Mouse (Mus musculus) hindbrain, embryonic 11.5 days (tissue): ENCODE data around the gene Trim8. TPM values are rescaled to one million over a fixed set of nuclear protein-coding genes. Genes with fewer than 3 reads are reported as not detected.
A peak's percentile ranks its signal among the peaks of the same experiment; 100 is the strongest.

Experiments used
- ATAC-seq: fragments of 200-750 bp; cut with Nextera tagmentation; 2 replicates; pipeline ENCODE4 v1.8.0; 2017; ENCODE audit warnings: mild to moderate bottlenecking, moderate TSS enrichment, moderate library complexity; ENCODE audit not compliant: low FRiP score
- DNase-seq: peaks from one replicate; pipeline ENCODE4 v3.0.0-alpha.2; 2015; ENCODE audit warnings: low spot score
- H3K27ac ChIP-seq: fragments of 300-500 bp; sonication (generic); 2 replicates; pipeline ENCODE4 v1.5.1; 2014; ENCODE audit warnings: mild to moderate bottlenecking, low read depth, low read length
- H3K27me3 ChIP-seq: fragments of 300-500 bp; sonication (generic); 2 replicates; pipeline ENCODE4 v1.6.1; 2014; ENCODE audit warnings: mild to moderate bottlenecking, low read length, moderate library complexity, mixed read lengths; ENCODE audit not compliant: control insufficient read depth, insufficient read depth
- H3K36me3 ChIP-seq: fragments of 300-500 bp; sonication (generic); 2 replicates; pipeline ENCODE4 v1.6.1; 2014; ENCODE audit warnings: mild to moderate bottlenecking, low read length, moderate library complexity, mixed read lengths; ENCODE audit not compliant: control insufficient read depth, insufficient read depth
- H3K4me1 ChIP-seq: fragments of 300-500 bp; sonication (generic); replicated peaks from 2 replicates; pipeline ENCODE4 v1.6.1; 2014; ENCODE audit warnings: low read length, mixed read lengths; ENCODE audit not compliant: control insufficient read depth, insufficient read depth
- H3K4me2 ChIP-seq: fragments of 300-500 bp; sonication (generic); replicated peaks from 2 replicates; pipeline ENCODE4 v1.6.1; 2014; ENCODE audit warnings: mild to moderate bottlenecking, low read depth, low read length
- H3K4me3 ChIP-seq: fragments of 300-500 bp; sonication (generic); 2 replicates; pipeline ENCODE4 v1.5.1; 2014; ENCODE audit warnings: low read depth, low read length
- H3K9ac ChIP-seq: fragments of 300-500 bp; sonication (generic); 2 replicates; pipeline ENCODE4 v1.6.1; 2014; ENCODE audit warnings: low read depth, low read length
- H3K9me3 ChIP-seq: fragments of 300-500 bp; sonication (generic); 2 replicates; pipeline ENCODE4 v1.6.1; 2016; ENCODE audit warnings: low read length; ENCODE audit not compliant: control insufficient read depth
- WGBS: fragments of 180-500 bp; shearing (Covaris S2); extraction: QIAGEN DNeasy Blood & Tissue Kit; methylation state at CpG from one replicate; pipeline ENCODE4 v1.1.7; 2014; 5-methylcytosine and 5-hydroxymethylcytosine counted together
- polyA plus RNA-seq: library from polyadenylated mRNA; unstranded; fragments of >200 nt; fragmentation: Nextera tagmentation; extraction: Ambion mirVana; gene quantifications from 2 replicates; pipeline ENCODE4 v1.2.1, GENCODE M21; 2014

The Trim8 gene
- polyA plus RNA-seq, 1 experiment from 2014 or later, result 30.6 TPM

- no peak for DNase-seq
- Histone ChIP-seq H3K27ac (no peak overlapping the region), H3K4me1 (peaks cover 4% of the 10 kb centered on the region; the same call in 1 of the 2 replicates), H3K4me2 (no peak overlapping the region), H3K4me3 (no peak overlapping the region), H3K36me3 (0 out of 2 replicates have a peak, but pooled peaks cover 2% of the 10 kb centered on the region), H3K9ac (no peak overlapping the region), H3K9me3 (no peaks in the 10 kb centered on the region), H3K27me3 (no peaks in the 10 kb centered on the region)
- no peak for ATAC-seq
- 83% methylated on average over 15 of the region's 15 CpGs for WGBS
Measured at GRCm38 (mm10) chr19:46483701-46484328, 17.7 kb upstream of the Trim8 start.

GRCm38 (mm10) chr19:46484518-46484917, 17.0 kb upstream of the Trim8 start:
- Histone ChIP-seq H3K36me3 (0 out of 2 replicates have a peak, but pooled peaks cover 2% of the 10 kb centered on the region), H3K4me2 (no peak overlapping the region), H3K9me3 (no peaks in the 10 kb centered on the region), H3K27ac (no peak overlapping the region), H3K4me3 (no peak overlapping the region), H3K4me1 (peaks cover 4% of the 10 kb centered on the region; the same call in 1 of the 2 replicates), H3K9ac (no peak overlapping the region), H3K27me3 (no peaks in the 10 kb centered on the region)
- 88% methylated on average over 5 of the region's 5 CpGs for WGBS
- ATAC-seq (no peak), DNase-seq (no peak)

- Histone ChIP-seq H3K4me3 (no peak overlapping the region), H3K36me3 (0 out of 2 replicates have a peak, but pooled peaks cover 2% of the 10 kb centered on the region), H3K27me3 (no peaks in the 10 kb centered on the region), H3K4me1 (peaks cover 8% of the 10 kb centered on the region; the same call in 1 of the 2 replicates), H3K9me3 (no peaks in the 10 kb centered on the region), H3K27ac (no peak overlapping the region), H3K9ac (no peak overlapping the region), H3K4me2 (no peak overlapping the region)
- DNase-seq (no peak), ATAC-seq (no peak)
- WGBS, result 70% methylated on average over 9 of the region's 9 CpGs
Measured at GRCm38 (mm10) chr19:46485847-46486246, 15.7 kb upstream of the Trim8 start.

DNA sequence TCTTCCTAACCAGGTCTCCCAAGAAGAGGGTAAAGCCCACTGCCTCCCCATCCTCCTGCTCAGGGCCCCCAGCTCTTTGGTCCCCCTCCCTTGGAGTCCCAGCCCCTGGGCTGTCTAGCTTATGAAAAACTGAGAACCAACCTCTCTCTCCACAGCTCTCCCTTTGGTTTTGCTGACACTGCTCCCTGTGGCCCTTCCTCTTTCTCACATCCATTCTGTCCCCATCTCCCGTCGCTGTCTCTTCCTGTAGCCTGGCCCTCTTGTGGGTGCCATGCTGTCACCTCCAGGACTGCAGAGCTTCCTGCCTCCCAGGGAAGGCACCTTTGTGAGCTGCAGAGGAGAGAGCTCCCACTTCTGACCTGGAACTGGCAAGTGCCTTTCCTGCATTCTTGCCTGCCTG, 14.8 kb upstream of the Trim8 start:
- Histone ChIP-seq H3K4me1 (peaks cover 4% of the 10 kb centered on the region; the same call in 1 of the 2 replicates), H3K27ac (no peak overlapping the region), H3K4me2 (no peak overlapping the region), H3K4me3 (no peak overlapping the region), H3K9ac (no peak overlapping the region), H3K9me3 (no peaks in the 10 kb centered on the region), H3K27me3 (no peaks in the 10 kb centered on the region), H3K36me3 (0 out of 2 replicates have a peak, but pooled peaks cover 2% of the 10 kb centered on the region)
- DNase-seq (no peak), ATAC-seq (no peak)
- 67% methylated on average over 2 of the region's 2 CpGs for WGBS

DNA sequence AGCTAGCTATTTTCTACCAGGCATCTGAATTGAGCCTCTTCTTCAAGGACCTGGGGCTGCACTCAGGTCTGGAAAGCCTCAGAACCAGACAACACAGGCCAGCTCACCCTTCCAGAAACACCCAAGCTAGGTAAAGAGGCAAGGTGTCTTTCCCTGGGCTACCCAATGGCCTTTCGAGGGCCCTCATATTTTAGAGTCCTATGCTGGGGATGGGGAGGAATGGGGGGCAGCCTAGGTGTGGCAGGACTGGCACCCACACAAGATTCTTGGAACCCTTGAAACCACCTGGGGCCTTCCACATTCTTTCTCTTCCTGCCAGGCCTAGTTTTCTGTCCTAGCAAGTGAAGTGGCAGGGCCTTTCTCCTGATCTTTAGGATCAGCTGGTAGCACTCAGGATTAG, 12.1 kb upstream of the Trim8 start:
- 94% methylated on average over 1 of the region's 1 CpGs for WGBS
- Histone ChIP-seq H3K27me3 (no peaks in the 10 kb centered on the region), H3K9me3 (no peaks in the 10 kb centered on the region), H3K27ac (no peak overlapping the region), H3K36me3 (0 out of 2 replicates have a peak, but pooled peaks cover 2% of the 10 kb centered on the region), H3K4me2 (no peak overlapping the region), H3K9ac (no peak overlapping the region), H3K4me1 (peaks cover 4% of the 10 kb centered on the region; the same call in 1 of the 2 replicates), H3K4me3 (no peak overlapping the region)
- ATAC-seq (no peak), DNase-seq (no peak)

DNA sequence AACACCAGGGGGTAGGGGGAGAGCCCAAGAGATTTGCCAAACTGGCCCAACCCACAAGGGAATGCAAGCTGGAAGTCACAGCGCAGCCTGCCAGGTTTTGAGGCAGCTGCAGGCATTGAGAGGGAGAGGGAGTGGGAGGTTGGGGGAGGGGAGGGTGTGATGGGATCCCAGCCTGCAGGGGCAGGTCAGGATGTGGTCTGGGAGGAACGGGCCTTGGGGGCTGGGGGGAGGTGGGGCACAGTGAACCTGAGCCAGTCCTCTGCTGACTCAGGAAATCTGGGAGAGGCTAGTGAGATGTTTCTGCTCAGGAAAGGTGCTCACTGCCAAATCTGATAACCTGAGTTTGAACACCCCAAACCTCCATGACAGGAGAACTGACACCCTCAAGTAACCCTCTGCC, 10.9 kb upstream of the Trim8 start:
- DNase-seq (no peak), ATAC-seq (peak; percentile 6; the same call in 1 of the 2 replicates)
- Histone ChIP-seq H3K4me1 (peaks cover 4% of the 10 kb centered on the region; the same call in 1 of the 2 replicates), H3K4me2 (no peak overlapping the region), H3K36me3 (no peaks in the 10 kb centered on the region), H3K4me3 (no peak overlapping the region), H3K27ac (no peak overlapping the region), H3K27me3 (no peaks in the 10 kb centered on the region), H3K9me3 (no peaks in the 10 kb centered on the region), H3K9ac (no peak overlapping the region)
- WGBS, result 5% methylated on average over 2 of the region's 2 CpGs

- Histone ChIP-seq H3K9me3 (no peaks in the 10 kb centered on the region), H3K4me1 (peaks cover 4% of the 10 kb centered on the region; the same call in 1 of the 2 replicates), H3K4me3 (no peak overlapping the region), H3K27me3 (no peaks in the 10 kb centered on the region), H3K27ac (no peak overlapping the region), H3K36me3 (no peaks in the 10 kb centered on the region), H3K9ac (no peak overlapping the region), H3K4me2 (no peak overlapping the region)
- DNase-seq (no peak), ATAC-seq (no peak)
- WGBS, result 88% methylated on average over 8 of the region's 8 CpGs
Measured at GRCm38 (mm10) chr19:46495136-46495535, 6.4 kb upstream of the Trim8 start.

DNA sequence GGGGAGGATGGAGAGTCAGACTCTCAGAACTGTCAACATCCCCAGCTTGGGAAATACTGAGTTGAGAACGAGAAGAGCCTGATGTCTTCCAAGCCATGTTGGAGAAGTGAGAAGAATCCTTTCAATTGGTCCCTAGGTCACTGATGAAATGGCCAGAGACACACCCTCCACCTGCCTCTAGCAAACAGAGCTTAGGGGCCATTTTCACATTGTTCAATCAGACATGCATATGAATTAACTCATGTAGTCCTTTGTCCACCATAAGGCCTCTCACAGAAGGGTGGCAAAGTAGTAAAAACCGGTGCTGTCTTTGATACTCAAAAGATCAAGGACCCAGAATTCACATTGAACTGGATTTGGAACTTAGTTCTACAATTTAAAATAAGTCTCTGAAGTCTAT, 4.3 kb upstream of the Trim8 start:
- Histone ChIP-seq H3K4me2 (no peak overlapping the region), H3K4me1 (no peaks in the 10 kb centered on the region), H3K36me3 (no peaks in the 10 kb centered on the region), H3K9ac (no peak overlapping the region), H3K4me3 (no peak overlapping the region), H3K27ac (no peak overlapping the region), H3K27me3 (no peaks in the 10 kb centered on the region), H3K9me3 (no peaks in the 10 kb centered on the region)
- no peak for ATAC-seq
- WGBS, result 57% methylated on average over 2 of the region's 2 CpGs
- no peak for DNase-seq

DNA sequence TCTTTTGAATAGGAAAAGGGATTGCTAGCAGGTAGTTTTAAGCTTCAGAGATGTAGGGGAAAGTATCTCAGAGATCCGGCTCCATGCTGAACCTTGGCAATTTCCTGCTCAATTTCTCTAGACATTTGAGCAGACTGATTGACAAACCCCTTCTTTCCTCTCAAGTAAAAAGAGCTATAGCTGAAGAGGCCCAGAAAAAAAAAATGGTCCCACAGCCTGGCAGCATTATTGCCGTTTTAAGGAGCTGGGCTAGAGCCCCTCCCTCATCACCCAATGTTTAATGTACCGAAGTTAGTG, 2.0 kb upstream of the Trim8 start:
- Histone ChIP-seq H3K27me3 (no peaks in the 10 kb centered on the region), H3K4me2 (peak overlapping the region; percentile 12), H3K27ac (0 out of 2 replicates have a peak overlapping the region, but pooled peaks have one; percentile 6), H3K4me1 (0 out of 2 replicates have a peak, but pooled peaks cover 1% of the 10 kb centered on the region), H3K9me3 (no peaks in the 10 kb centered on the region), H3K4me3 (peak overlapping the region; percentile 6; the same call in 1 of the 2 replicates), H3K9ac (no peak overlapping the region; the same call in 1 of the 2 replicates), H3K36me3 (no peaks in the 10 kb centered on the region)
- ATAC-seq (no peak), DNase-seq (no peak)
- 4% methylated on average over 3 of the region's 3 CpGs for WGBS
